Mouse (Mus musculus) stomach, embryonic 15.5 days (tissue): ENCODE results near the gene Rab11fip4. TPM values are rescaled to one million over a fixed set of nuclear protein-coding genes. Genes with fewer than 3 reads are reported as not detected.

Source experiments
- ATAC-seq: fragments of 200-750 bp; cut with Nextera tagmentation; 2 replicates; pipeline ENCODE4 v1.8.0; 2017; ENCODE audit warnings: low read depth, moderate number of reproducible peaks, moderate TSS enrichment; ENCODE audit not compliant: insufficient read depth, low FRiP score
- H3K27ac ChIP-seq: fragments of 300-500 bp; sonication (generic); 2 replicates; pipeline ENCODE4 v1.5.1; 2015; ENCODE audit warnings: mild to moderate bottlenecking, inconsistent platforms
- H3K27me3 ChIP-seq: fragments of 300-500 bp; sonication (generic); replicated peaks from 2 replicates; pipeline ENCODE4 v1.6.1; 2015; ENCODE audit warnings: inconsistent platforms
- H3K36me3 ChIP-seq: fragments of 300-500 bp; sonication (generic); 2 replicates; pipeline ENCODE4 v1.6.1; 2015; ENCODE audit warnings: inconsistent platforms
- H3K4me1 ChIP-seq: fragments of 300-500 bp; sonication (generic); 2 replicates; pipeline ENCODE4 v1.6.1; 2015; ENCODE audit warnings: inconsistent platforms
- H3K4me2 ChIP-seq: fragments of 300-500 bp; sonication (generic); 2 replicates; pipeline ENCODE4 v1.6.1; 2015; ENCODE audit warnings: mild to moderate bottlenecking, inconsistent platforms
- H3K4me3 ChIP-seq: fragments of 300-500 bp; sonication (generic); replicated peaks from 2 replicates; pipeline ENCODE4 v1.5.1; 2015; ENCODE audit warnings: inconsistent platforms
- H3K9ac ChIP-seq: fragments of 300-500 bp; sonication (generic); 2 replicates; pipeline ENCODE4 v1.6.1; 2015; ENCODE audit warnings: inconsistent platforms
- H3K9me3 ChIP-seq: fragments of 300-500 bp; sonication (generic); 2 replicates; pipeline ENCODE4 v1.6.1; 2016; ENCODE audit warnings: inconsistent platforms
- WGBS: fragments of 180-500 bp; shearing (Covaris S2); methylation state at CpG from one replicate; pipeline ENCODE4 v1.1.7; 2015; 5-methylcytosine and 5-hydroxymethylcytosine counted together
- polyA plus RNA-seq: library from polyadenylated mRNA; unstranded; fragments of >200 nt; fragmentation: Nextera tagmentation; extraction: Ambion mirVana; gene quantifications from 2 replicates; pipeline ENCODE4 v1.2.1, GENCODE M21; 2015

Gene Rab11fip4
- polyA plus RNA-seq, 1 experiment from 2014 or later = 2.1 TPM

- 66% methylated on average over 7 of the region's 7 CpGs for WGBS
- Histone ChIP-seq H3K36me3 (no peaks in the 10 kb centered on the region), H3K4me2 (no peak overlapping the region), H3K27me3 (no peaks in the 10 kb centered on the region), H3K4me3 (no peak overlapping the region), H3K9me3 (no peaks in the 10 kb centered on the region), H3K27ac (no peak overlapping the region), H3K4me1 (peaks cover 35% of the 10 kb centered on the region), H3K9ac (no peak overlapping the region)
- no peak for ATAC-seq
Observed at GRCm38 (mm10) chr11:79717801-79718200, 126.8 kb downstream of the Rab11fip4 start.

DNA sequence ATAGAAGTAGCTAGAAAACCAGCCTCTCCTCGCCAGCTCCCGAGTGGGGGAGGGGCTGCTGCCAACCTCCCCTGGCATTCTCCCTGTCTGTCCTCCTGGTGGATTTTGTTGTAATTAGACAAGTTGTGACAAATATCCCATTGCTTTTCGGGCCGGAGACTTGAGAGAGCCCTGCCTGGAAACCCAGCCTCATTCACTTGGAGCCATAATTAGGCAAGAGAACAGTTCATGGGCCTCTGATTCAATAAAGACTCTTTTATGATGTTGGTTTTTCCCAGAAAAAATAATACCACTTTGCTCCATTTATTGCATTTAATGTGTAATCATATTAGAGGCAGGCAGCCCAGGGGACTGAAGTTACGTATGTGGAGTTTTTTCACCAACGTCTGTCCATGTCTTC is 127.2 kb downstream of the Rab11fip4 start:
- WGBS = 71% methylated on average over 6 of the region's 6 CpGs
- no peak for ATAC-seq
- no peak overlapping the region for H3K9ac ChIP-seq
- H3K4me2 ChIP-seq = no peak overlapping the region
- no peak overlapping the region for H3K4me3 ChIP-seq
- no peaks in the 10 kb centered on the region for H3K27me3 ChIP-seq
- H3K4me1 ChIP-seq = peaks cover 31% of the 10 kb centered on the region
- no peaks in the 10 kb centered on the region for H3K36me3 ChIP-seq
- no peaks in the 10 kb centered on the region for H3K9me3 ChIP-seq
- H3K27ac ChIP-seq = no peak overlapping the region

DNA sequence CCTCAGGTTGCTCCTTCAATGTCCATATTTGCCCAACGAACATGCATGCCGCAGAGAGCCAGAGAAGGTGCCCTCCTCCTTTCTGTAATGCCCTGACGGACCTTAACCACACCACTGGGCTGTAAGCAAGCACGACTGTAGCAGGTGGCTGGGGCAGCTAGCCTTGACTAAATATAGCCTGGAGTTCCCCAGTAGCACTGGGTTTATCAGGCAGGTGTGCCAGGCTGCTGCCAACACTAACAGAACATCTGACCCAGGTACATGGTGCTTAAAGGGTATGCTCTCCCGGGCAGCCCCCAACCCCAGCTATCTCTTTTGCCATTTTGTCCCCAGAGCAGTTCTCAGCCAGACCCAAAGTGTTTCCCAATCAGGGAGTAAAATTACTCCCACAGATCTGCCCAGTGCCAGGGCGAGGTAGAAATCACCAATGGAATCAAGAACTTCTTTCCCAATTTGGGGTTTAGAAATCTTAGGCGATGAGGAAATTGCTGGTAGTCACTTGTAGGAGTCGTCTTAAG is 127.9 kb downstream of the Rab11fip4 start:
- Histone ChIP-seq H3K4me1 (peaks cover 24% of the 10 kb centered on the region), H3K4me3 (no peak overlapping the region), H3K4me2 (no peak overlapping the region), H3K36me3 (no peaks in the 10 kb centered on the region), H3K27ac (no peak overlapping the region), H3K27me3 (no peaks in the 10 kb centered on the region), H3K9me3 (no peaks in the 10 kb centered on the region), H3K9ac (no peak overlapping the region)
- no peak for ATAC-seq
- WGBS = 69% methylated on average over 8 of the region's 8 CpGs

DNA sequence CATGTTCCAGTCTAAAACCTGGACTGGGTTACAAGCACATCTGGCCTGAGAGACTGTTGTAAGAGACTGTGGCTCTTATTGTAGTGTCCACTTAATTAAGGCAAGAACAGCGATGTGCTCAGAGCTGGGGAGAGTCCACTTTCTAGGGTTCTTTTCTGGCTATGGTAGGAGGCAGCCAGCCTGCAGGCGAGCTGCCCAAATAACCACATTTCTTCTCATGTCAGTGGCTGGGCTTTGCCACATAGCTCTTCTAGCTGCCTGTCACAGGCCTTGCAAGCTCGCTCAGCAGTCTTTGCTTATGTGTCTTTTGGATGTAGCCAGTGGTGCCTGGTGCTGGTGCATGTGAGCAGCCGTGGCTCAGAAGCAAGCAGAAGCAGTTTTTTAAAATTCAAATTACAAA is 129.7 kb downstream of the Rab11fip4 start:
- no peaks in the 10 kb centered on the region for H3K9me3 ChIP-seq
- H3K27ac ChIP-seq = no peak overlapping the region
- H3K4me2 ChIP-seq = no peak overlapping the region
- no peak for ATAC-seq
- WGBS = 73% methylated on average over 4 of the region's 4 CpGs
- no peak overlapping the region for H3K9ac ChIP-seq
- no peak overlapping the region for H3K4me3 ChIP-seq
- no peaks in the 10 kb centered on the region for H3K36me3 ChIP-seq
- peaks cover 11% of the 10 kb centered on the region; the same call in 1 of the 2 replicates for H3K4me1 ChIP-seq
- H3K27me3 ChIP-seq = no peaks in the 10 kb centered on the region

- Histone ChIP-seq H3K36me3 (no peaks in the 10 kb centered on the region), H3K27ac (no peak overlapping the region), H3K27me3 (no peaks in the 10 kb centered on the region), H3K4me2 (no peak overlapping the region), H3K9me3 (no peaks in the 10 kb centered on the region), H3K9ac (no peak overlapping the region), H3K4me1 (no peaks in the 10 kb centered on the region), H3K4me3 (no peak overlapping the region)
- ATAC-seq = no peak
- WGBS = 83% methylated on average over 5 of the region's 5 CpGs
Observed at GRCm38 (mm10) chr11:79722811-79723210, 131.8 kb downstream of the Rab11fip4 start.

GRCm38 (mm10) chr11:79725005-79725404 is 134.0 kb downstream of the Rab11fip4 start:
- H3K4me3 ChIP-seq = no peak overlapping the region
- H3K36me3 ChIP-seq = peaks cover 2% of the 10 kb centered on the region; the same call in 1 of the 2 replicates
- no peak for ATAC-seq
- no peaks in the 10 kb centered on the region for H3K9me3 ChIP-seq
- WGBS = 88% methylated on average over 6 of the region's 6 CpGs
- H3K27me3 ChIP-seq = no peaks in the 10 kb centered on the region
- no peak overlapping the region for H3K4me2 ChIP-seq
- H3K27ac ChIP-seq = no peak overlapping the region
- no peak overlapping the region for H3K9ac ChIP-seq
- no peaks in the 10 kb centered on the region for H3K4me1 ChIP-seq

DNA sequence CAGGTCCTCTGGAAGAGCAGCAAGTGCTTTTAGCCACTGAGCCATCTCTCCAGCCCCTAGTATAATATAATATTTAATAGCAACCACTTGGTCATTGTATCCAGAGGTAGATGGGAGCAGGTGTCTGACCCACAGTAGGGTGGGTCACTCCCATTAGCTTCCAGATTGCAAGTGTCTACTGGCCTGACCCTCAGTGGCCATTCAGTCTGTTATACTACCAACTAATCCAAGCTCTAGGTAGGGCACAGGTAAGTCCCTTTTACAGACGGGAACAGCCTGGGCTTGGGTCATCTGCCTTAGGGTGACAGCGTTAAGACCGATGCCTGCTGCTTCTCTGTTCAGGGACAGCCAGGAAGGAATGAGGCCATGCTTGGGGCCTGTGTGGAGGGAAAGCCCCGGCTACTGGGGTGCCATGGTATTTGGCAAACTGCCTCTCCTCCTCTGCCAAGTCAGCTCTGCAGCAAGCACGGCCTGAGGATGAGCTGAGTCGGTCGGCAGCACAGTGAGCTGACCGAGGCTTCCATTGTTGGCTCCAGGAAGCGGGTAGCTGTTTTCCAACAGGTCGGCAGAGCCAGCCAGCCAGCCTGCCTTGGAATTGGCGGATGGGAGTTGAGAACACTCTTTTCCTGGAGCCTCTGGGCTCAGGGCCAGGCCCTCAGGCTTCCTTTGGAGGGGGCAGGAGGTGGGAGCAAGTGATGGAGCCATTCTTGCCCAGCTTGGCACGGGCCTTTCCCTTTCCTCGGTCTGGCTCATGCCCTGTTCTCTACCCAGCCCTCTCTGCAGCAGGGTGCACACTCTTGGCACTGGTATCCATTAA is 138.4 kb downstream of the Rab11fip4 start:
- ATAC-seq = no peak
- no peaks in the 10 kb centered on the region for H3K27me3 ChIP-seq
- H3K4me3 ChIP-seq = no peak overlapping the region
- 0 out of 2 replicates have a peak overlapping the region, but pooled peaks have one; percentile 26 for H3K27ac ChIP-seq
- H3K4me2 ChIP-seq = no peak overlapping the region
- no peak overlapping the region for H3K9ac ChIP-seq
- no peaks in the 10 kb centered on the region for H3K4me1 ChIP-seq
- H3K9me3 ChIP-seq = no peaks in the 10 kb centered on the region
- WGBS = 76% methylated on average over 13 of the region's 13 CpGs
- H3K36me3 ChIP-seq = peaks cover 6% of the 10 kb centered on the region

- Histone ChIP-seq H3K9ac (no peak overlapping the region), H3K9me3 (no peaks in the 10 kb centered on the region), H3K36me3 (peaks cover 10% of the 10 kb centered on the region), H3K4me3 (no peak overlapping the region), H3K4me1 (no peaks in the 10 kb centered on the region), H3K27me3 (no peaks in the 10 kb centered on the region), H3K27ac (no peak overlapping the region), H3K4me2 (no peak overlapping the region)
- ATAC-seq = no peak
- 89% methylated on average over 2 of the region's 2 CpGs for WGBS
Observed at GRCm38 (mm10) chr11:79730462-79730861, 139.4 kb downstream of the Rab11fip4 start.

- Histone ChIP-seq H3K27ac (no peak overlapping the region), H3K36me3 (peaks cover 10% of the 10 kb centered on the region), H3K9me3 (no peaks in the 10 kb centered on the region), H3K4me3 (no peak overlapping the region), H3K27me3 (no peaks in the 10 kb centered on the region), H3K4me2 (no peak overlapping the region), H3K4me1 (no peaks in the 10 kb centered on the region), H3K9ac (no peak overlapping the region)
- no peak for ATAC-seq
- 81% methylated on average over 5 of the region's 5 CpGs for WGBS
Observed at GRCm38 (mm10) chr11:79731476-79731875, 140.5 kb downstream of the Rab11fip4 start.

GRCm38 (mm10) chr11:79733013-79733412 is 142.0 kb downstream of the Rab11fip4 start:
- Histone ChIP-seq H3K9me3 (no peaks in the 10 kb centered on the region), H3K36me3 (peaks cover 10% of the 10 kb centered on the region), H3K4me3 (no peak overlapping the region), H3K4me2 (no peak overlapping the region), H3K9ac (no peak overlapping the region), H3K4me1 (0 out of 2 replicates have a peak, but pooled peaks cover 11% of the 10 kb centered on the region), H3K27me3 (no peaks in the 10 kb centered on the region), H3K27ac (no peak overlapping the region)
- 83% methylated on average over 6 of the region's 6 CpGs for WGBS
- no peak for ATAC-seq

DNA sequence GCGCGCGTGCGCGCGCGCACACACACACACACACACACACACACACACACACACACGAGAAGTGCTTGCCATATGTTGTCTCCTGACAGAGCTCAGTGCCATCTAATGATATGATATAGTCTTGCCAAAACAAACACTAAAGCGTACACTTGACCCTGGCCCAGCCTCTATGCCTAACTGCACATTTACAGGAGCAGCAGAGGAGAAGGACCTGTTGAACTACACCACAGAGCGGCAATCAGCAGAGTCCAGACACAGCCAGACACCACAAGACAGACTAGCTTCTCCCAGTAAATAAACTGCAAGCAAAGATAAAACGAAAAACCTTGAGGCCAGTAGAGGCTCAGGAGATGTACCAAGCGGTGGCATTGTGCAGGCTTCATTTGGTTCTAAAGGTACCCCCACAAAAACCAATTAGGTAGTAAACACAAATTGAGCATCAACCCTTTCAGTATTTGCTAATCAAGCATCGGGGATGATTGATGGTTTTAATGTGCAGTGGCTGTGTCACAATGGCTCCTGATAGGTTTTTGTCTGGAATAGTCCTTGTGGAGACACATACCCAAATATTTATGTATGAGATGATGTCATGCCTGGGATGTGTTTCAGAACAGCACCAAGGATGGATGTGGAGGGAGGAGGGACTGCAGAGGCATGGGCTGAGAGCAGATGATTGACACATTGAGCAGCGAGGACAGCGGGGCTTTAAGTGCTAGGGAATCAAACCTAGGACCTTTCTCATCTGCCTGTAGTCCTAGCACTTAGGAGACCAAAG is 145.4 kb downstream of the Rab11fip4 start:
- Histone ChIP-seq H3K4me3 (no peak overlapping the region), H3K27ac (peak overlapping the region; percentile 49; the same call in 1 of the 2 replicates), H3K9me3 (no peaks in the 10 kb centered on the region), H3K27me3 (no peaks in the 10 kb centered on the region), H3K36me3 (peaks cover 7% of the 10 kb centered on the region; the same call in 1 of the 2 replicates), H3K4me1 (0 out of 2 replicates have a peak, but pooled peaks cover 13% of the 10 kb centered on the region), H3K9ac (no peak overlapping the region), H3K4me2 (no peak overlapping the region)
- ATAC-seq = no peak
- 74% methylated on average over 15 of the region's 15 CpGs for WGBS
